Mouse (Mus musculus): ENCODE results near the gene Kdm5a.

The Kdm5a gene

DNA sequence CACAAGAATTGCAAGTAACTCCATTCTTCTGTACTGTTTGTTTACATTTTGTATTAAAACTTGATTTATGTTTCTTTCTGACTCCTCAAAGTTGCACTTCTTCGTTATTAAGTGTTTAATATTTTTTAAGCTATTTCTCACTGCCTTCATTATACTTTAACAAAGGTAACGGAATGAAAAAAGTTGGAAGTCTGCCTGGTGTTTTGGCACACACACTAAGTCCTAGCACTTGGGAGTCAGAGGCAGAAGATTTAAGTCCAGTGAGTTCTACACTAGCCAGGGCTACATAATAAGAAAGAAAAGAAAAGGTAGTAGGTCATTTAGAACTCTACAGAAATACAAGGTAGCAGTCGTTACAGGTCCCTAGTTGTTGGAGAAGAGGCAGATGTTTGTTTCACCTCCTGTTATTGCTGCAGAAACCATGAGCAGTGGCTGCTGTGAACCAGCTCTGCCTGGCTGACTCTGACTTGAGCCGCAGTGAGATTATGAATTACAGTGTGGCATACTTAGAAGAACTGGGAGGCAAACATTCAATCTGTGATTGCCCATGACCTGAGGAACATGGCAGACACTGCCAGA, 78.3 kb downstream of the Kdm5a start:
- DNase-seq = no peak

DNA sequence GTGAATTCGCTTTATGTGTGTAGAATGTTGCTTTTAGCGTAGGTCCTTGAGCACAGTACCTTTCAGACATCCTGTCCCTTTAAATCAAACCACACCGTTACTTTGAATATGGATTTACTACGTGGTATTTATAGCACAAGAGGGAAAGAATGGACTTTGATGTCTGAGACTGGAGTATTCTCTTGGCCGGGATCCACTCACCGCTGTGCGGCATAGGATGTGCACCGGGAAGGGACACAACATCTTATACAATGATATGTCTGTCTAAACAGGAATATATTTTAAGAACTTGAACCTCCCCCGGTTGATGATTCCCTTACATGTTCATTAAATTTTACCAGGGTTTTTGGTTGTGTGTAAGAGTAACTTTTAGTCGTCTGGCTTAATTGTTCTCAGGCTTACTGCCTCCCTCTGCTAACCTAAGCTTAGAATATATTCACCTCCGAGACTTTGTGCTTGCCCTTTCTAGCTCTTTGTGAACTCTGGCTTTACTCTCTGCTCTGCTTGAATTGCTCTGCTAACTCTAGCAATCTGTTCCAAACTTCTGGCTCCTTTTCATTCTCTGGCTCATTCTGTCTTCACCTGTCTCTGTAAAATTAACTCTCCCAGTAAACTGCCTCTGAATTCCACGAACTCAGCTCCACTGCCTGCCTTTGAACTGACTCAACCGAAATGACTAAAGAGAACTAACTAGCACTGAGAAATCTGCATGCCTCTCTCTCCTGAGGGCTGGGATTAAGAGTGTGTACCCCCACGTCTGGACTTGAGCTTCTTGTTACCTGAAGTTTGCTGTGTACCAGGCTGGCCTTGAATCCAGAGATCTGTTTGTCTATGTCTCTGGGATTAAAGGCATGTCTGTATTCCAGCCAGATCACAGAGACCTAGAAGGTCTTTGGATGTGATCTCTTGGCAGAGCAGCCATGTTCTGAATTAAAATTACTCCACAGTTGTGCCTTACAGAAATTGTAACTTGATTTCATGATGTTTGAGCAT, 79.7 kb downstream of the Kdm5a start:
- no peak for DNase-seq

DNA sequence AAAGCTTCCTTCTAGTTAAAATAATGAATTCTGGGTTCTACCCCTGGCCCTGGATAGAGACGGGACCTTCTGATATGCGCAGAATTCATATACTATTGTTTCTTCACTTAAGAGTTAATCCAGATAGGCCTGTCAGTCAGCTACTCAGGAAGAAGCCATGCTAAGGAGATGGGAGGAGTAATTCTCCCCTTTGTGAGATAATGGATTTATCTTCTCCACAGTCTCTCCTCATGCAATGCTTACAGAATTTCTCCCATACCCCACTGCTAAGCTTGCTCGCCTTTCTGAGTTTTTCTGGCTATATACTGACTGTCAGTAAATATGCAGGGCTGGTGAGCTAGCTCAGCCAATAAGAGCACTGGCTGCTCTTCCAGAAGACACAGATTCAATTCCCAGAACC, 86.3 kb downstream of the Kdm5a start:
- DNase-seq = no peak

DNA sequence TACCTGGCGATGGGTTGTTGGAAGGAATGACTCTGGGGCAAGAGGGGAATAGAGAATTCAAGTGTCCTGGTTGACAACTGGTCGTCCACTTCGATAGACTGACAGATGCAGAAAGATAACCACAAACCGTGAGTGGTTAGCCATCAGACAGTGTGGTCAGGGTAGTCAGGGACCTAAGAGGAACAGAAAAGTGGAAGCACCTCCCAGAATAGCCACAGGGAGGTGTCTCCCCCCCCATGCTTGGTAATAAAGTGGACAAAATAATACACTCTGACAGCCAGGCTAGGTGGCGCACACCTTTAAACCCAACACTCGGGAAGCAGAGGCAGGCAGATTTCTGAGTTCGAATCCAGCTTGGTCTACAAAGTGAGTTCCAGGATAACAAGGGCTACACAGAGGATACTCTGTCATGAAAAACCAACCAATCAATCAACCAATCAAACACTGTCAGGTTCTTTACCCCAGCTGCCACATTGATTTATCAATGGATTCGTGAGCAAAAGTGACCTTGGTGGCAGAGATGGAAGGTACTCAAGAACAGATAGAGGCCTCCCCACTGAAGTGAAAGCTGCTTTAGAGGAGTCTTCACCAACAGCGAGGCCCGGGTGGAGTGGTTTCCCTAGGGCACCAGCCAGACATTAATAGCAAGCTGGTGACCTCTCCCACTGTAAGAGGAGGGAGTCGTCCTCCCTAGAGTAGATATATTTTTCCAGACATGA, 88.6 kb downstream of the Kdm5a start:
- no peak for DNase-seq

DNA sequence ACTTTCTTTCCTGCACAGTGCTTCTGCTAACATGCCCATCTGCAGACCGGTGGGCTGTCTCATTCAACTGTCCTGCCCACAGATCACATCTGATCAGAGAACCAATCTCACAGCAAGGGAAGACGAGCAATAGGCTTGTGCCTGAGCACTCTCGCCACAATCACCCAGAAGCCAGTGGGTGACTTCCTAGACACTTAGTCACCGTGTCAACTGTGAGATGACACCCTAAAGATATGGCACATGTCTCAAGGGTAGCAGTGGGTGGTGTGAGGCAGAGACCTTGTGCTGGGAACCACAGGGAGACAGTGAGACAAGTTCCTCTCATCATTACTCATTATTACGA, 89.2 kb downstream of the Kdm5a start:
- DNase-seq = no peak

DNA sequence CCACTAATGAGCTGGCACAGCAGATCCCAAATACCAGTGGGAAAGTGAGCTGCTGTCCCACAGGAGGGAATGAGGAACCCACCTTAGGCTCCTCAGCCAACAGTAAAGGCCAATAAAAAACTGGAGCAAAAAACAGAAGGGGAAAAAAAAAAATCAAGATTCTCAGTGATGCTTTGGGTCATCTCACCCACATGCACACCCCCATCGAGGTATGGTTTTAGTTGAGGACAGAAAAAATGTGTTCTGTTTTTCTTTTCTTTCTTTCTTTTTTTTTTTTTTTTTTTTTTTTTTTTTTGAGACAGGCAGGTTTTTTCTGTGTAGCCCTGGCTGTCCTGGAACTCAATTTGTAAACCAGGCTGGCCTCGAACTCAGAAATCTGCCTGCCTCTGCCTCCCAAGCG, 89.6 kb downstream of the Kdm5a start:
- DNase-seq = no peak

DNA sequence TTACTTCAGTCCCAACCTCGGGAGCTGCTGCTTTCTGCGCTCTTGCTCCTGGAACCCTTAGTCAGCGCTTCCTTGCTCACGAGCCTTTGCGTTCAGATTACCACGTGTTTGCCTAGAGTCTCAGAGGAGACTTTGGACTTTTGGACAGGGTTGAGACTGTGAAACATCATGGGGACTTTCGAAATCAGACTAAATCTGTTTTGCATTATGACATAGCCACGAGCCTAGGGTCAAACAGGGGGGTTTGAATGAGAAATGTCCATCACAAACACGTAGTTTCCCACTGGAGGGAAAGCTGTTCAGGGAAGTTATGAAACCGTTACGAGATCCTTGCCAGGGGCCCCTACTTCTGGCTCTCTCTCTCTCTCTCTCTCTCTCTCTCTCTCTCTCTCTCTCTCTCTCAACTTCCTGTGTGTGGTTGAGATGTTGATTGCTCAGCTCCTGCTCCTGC, 90.7 kb downstream of the Kdm5a start:
- no peak for DNase-seq

DNA sequence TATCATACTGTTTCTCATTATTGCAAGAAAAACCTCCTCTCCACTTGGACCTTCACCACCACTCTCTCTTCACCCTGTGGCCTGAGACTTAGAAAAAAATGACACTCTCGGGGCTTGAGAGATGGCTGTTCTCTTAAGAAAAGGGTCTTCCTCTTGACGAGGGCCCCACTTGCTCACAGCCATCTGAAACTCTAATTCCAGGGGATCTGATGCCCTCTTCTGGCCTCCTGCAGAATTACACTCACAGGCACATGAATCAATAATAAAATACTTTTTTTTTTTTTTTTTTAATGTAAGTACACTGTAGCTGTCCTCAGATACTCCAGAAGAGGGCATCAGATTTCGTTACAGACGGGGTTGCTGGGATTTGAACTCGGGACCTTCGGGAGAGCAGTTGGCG, 93.2 kb downstream of the Kdm5a start:
- DNase-seq = no peak

DNA sequence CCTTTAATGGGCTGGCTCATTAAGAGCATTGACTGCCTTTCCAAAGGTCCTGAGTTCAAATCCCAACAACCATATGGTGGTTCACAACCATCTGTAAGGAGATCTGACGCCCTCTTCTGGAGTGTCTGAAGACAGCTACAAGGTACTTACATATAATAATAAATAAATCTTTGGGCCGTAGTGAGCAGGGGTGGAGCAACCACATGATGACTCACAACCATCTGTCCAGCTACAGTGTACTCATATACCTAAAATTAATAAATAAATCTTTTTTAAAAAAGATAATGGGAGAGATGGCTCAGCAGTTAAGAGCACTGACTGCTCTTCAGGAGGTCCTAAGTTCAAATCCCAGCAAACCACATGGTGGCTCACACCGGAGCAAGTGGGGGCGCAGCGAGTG, 93.8 kb downstream of the Kdm5a start:
- DNase-seq = no peak

DNA sequence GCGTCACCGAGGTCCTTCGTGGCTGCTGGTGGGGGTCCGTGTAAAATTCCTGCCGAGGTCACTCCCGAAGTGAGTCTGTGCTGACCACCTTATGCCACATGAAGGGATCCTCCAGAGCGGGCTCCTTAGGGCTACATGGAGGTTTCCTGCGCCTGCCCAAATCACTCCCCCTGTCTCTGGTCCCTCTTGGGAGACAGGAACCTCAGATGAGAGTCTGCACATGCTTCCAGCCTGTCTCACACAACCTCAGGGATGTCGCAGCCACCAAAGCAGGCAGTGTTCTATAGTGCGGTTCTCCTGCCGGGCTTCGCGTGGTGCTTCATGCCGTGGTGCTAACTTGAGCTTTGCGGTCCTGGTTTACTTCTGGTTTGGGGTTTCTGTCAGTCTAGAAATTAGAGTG, 97.3 kb downstream of the Kdm5a start:
- no peak for DNase-seq

DNA sequence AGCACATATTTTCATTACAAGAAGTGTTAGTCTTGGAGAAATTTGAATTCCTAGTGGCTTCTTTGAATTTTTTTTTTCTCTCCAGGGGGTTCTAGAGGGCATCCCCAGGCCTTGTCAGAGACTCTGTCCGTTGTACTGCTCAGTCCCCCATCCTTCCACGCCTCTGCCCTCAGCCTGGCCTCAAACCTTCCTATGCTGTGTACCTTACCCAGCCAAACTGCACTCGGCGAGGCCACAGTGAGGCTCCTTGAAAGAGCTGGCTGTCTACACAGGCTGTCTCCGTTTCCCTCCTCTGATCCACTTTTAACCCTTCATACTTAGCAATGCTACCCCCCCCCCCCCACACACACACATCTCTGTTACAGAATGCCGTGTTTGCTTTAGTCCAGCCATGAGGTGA, 98.3 kb downstream of the Kdm5a start:
- DNase-seq = no peak

DNA sequence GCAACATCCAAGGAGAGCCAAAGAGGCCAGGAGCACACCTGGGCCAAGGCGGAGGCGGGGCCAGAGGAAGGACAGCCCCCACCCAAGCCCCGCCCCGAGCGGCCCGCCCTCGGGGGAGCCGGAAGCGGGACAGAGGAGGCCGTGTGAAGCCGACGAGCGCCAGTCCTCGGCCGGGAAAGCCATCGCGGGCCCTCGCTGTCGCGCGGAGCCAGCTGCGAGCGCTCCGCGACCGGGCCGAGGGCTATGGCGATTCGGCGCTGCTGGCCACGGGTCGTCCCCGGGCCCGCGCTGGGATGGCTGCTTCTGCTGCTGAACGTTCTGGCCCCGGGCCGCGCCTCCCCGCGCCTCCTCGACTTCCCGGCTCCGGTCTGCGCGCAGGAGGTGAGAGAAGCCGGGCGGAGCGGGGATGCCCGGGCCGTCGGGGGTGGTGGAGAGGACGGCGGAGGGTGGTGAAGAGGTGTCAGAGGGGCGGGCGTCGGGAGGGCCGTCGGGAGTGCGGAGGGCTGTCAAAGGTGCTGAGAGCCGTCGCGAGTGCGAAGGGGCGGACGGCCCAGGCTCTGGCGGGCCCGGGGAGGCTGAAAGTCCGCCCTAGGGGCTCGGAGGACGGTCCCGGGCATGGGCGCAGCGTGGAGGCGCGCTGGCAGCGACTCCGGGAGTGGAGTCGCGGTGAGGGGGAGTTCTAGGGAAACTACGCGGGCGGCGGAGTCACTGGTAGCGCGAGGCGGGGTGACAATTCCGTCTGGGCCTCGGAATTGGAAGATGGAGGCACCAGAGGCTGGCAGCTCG, 99.4 kb downstream of the Kdm5a start, which contains the start of gene Il17ra:
Gene Il17ra (plus strand): TSS at position 162 of the 786 bp plus-strand sequence.
- DNase-seq = no peak

DNA sequence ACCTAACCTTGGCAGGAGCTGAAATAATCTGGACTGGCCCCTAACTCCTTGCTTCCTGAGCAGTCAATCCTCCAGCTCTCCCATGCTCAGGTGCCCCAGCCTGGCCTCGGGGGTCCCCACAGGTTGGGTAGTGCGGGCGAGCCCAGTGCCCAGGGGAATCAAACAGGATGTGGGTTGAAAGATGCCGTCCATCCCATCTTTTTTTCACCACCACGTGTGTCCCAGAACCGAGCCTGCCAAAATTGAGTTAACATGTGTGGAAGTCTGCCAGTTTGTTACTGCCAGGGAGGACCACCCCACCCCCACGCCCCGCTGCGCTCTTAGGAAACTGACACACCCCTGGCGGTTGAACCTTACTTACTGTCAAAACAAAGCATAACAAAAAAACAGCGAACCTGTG, 100.0 kb downstream of the Kdm5a start:
- DNase-seq = no peak

DNA sequence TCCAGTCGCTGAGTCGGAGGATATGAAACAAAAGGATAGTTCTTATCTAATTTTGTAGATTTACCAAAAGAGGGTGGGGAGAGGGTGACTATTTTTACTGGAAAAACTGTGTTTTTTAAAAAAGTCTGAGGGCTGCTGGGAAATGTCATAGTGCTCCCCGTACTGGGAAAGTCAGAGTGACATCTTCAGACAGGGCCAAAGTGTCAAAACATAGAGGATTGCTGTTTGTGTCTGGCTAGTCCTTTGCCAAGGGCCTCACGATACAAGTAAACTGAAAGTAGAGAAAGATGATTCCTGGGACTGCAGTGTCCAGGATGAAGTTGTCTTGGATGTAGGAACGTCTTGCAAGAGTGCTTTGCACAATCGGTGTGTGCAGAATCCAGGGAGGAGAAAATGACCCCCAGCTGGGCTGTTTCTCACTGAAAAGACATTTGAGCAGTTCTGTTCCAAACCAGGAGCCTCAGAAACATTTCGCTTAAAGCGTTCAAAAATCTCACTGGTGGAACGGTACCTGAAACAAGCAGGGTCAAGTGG, 100.5 kb downstream of the Kdm5a start:
- DNase-seq = no peak

DNA sequence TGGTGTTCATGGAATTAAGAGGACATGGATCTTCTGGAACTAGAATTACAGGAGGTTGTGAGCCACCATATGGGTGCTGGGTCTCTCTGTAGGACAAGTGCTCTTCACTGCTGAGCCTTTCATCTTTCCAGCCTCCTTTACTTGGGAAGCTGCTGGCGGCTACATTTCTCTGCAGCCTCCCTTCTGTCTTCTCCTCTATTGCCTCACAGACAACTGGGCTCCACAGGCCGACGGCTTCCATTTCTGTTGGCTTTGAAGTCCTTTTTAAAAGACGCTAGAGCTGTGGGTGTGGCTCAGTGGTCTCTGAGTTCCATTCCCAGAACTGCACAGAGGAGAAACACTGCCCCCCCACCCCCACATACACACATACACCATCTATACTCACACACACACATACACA, 101.5 kb downstream of the Kdm5a start:
- DNase-seq = no peak

DNA sequence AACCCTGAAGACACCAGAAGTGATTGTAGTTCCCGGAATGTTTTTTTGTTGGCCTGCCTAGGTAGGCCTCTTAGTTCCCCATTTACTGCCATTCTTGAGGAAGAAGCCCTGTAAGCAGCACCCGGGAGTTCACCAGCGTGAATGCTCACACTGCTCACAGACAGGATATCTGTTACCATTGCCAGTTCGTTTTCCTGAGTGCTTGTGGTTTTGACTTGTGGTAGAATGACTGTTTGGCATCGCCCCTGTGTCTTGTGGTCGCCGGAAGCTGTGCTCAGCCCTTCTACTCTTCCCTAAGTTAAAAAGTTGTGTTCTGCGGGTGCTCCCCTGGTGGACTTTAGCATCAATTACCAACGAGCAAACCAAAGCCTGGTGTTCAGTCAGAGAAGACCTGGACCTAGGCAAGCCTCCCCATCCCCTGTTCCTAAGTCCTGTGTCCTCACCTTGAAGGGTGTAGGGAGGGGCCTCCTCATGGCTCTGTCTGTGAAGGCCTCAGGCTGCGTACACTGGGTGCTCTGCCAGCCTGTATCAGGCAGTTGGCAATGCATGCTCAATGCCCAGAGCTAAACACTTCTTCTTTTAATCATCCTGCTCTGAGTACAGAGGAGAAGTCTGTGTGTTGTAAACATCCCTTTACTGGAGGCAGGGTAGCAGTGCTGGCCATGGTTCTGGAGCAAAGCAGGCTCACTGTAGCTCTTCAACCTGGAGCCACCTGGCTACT, 102.8 kb downstream of the Kdm5a start:
- peak; percentile 81 for DNase-seq

DNA sequence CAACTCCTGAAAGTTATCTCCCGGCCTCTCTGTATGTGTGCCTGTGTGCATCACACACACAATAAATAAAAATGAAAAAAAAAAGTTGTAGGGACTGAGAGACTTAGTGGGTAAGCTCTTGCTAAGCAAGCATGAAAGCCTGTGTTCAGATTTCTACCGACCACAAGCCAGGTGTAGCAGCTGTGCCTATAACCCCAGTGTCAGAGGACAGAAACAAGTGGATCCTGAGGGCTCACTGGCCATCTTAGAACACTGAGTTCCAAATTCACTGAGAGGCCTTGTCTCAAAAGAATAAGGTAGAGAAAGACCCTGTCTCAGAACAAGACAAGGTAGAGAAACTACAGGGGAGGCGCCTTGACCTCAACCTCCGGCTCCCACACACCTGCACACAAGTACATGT, 104.3 kb downstream of the Kdm5a start:
- no peak for DNase-seq

DNA sequence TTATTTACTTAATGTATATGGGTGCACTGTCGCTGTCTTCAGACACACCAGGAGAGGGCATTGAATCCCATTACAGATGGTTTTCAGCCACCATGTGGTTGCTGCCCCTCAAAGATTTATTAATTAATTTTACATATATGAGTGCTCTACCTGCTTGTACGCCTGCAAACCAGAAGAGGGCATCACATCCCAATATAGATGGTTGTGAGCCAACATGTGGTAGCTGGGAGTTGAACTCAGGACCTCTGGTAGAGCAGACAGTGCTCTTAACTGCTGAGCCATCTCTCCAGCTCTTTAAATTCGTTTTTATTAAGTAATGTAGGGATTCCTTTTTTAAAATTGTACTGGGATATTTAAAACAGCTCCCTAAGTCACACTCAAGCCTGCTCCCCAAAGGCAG, 105.3 kb downstream of the Kdm5a start:
- no peak for DNase-seq

DNA sequence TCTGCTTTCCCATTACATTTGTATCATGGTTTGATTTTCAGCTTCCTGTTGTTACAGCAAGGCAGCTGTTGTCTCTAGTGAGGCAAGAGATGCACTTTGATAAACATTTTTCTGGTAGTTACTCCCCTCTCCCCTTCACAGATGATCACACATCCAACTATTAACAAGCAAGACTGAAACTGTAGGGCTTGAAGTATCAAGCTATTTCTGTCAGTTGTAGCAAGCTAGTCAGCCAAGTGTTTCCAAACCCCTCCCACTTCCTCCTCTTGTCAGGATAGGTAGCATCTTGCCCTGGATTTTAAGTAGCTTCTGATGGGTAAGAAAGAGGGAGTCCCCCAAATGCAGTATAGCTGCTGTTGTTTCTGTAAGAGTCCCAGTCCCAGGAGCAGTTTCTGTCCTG, 105.8 kb downstream of the Kdm5a start:
- DNase-seq = no peak

DNA sequence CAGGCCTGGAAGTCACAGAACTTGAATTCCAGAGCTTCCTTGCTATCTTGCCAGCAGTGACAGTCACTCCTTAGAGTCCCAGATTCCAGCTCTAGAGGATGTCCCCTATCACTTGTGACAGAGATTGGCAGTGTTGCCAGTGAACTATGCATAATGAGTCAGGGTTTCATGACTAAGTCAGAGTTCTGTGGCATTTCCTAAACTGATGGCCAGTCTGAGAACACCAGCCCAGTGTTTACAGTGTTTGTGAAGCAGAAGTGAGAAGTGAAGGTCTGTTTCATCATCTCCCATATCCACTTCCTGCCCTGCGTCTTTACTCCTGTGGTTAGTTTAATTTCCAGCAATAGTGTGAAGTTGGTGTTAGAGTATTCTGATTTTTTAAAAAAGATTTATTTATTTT, 106.7 kb downstream of the Kdm5a start:
- no peak for DNase-seq

DNA sequence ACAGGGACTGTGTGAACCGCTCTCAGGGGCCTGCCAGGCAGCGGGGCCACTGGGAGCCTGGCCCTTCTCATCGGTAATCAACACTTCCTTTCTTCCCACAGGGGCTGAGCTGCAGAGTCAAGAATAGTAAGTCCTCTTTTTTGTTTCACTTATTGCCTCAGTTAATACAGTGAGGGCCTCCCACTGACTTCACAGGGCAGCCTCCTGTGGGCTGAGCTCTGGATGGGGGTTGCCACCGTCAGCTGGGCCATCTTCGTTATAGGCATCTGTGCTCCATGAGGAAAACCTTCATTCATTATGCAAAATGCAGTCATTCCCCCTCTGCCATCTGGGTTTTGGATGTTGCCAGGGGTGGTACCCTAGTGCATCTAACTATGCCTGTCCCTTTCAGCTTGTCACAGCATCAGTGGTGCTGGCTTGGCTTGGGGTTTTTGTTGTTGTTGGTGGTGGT, 108.1 kb downstream of the Kdm5a start:
- peak; percentile 76 for DNase-seq
